Mouse (Mus musculus): Measurements from ENCODE around the gene Bak1.

The Bak1 gene

GRCm38 (mm10) chr17:27028909-27029308, at the start of gene Bak1:
Gene Bak1, minus strand, starts transcription at chr17:27029009.
- no peak for DNase-seq (ENCODE audit: low spot score in 2 of 2)

- no peak for DNase-seq (ENCODE audit: low spot score in 2 of 2)
Measured at GRCm38 (mm10) chr17:27078499-27078898, 49.7 kb upstream of the Bak1 start.

DNA sequence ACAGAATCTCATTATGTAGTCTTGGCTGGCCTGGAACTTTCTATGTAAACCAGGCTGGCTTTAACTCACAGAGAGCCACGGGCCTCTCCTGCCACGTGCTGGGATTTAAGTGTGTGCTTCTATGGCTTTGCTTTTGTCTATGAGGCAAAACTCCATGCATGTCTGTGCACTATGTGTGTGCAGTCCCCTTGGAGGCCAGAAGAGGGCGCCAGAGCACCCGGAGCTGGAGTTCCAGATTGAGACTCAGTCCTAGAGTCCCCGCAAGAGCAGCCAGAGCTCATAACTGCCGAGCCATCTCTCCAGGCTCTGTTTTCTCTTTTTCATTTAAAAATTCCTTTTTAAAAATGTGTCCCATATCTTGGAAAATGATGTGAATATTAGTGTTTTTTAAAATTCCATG, 49.1 kb upstream of the Bak1 start:
- DNase-seq (ENCODE audit: low spot score in 2 of 2), result no peak

DNA sequence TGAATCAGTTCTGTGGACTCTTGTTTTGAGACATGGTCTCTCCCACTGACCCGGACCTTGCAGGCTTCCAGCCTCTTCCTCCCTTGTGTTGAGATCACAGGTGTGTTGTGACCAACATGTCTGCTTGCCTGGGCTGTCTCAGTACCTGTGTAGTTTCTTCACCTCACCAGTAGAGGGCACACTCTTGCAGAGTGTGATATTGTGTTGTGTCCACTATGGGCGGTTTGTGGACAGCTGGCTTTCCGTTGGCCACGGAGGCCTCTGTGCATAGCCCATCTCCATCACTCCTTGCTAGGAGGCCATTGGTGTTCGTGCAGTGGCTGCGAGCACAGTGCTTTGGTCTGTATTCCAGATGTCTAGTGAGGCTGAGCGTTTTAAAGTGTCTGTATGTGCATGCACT, 48.3 kb upstream of the Bak1 start:
- DNase-seq (ENCODE audit: low spot score in 2 of 2), result no peak

DNA sequence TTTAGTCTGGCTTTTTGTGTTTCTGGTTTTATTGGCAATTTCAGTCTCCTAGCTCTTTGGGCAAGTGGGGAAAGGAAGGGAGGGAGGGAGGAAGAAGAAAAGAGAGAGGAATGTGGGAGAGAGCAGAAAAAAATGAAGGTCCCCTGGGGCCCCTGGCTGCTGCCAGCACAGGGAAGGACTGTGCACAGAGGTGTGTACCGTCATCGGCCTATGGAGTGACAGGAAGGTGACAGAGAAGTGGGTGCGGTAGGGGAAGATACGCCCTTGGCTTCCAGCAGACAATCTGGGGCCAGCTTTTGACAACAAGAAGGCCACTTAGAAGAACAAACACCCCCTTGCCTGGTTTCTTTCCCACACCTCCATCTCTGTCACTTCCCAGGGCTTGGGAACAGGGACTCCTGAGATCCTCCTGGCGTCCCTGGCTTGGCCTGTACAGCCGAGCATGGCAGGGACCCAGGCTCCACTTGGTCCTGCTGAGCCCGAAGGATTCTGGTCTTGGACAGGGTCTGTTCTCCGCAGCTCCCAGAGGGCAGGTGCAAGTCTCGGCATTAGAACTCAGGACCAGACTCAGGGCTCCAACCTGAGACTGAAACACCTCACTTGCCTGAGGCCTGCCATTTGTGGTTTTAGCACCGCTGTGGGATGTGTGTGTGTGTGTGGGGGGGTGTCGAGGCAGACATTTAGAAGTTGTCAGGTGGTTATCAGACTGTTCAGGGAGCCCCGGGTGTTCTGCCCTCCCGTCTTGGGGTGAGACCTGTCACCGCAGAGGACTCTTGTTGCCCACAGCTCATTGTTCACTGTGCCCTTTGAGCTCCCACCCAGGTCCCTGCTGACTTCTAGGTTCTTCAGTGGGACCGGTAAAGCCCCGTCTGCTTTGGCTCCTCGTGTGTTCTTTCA, 46.3 kb upstream of the Bak1 start:
- no peak for DNase-seq (ENCODE audit: low spot score in 2 of 2)

DNA sequence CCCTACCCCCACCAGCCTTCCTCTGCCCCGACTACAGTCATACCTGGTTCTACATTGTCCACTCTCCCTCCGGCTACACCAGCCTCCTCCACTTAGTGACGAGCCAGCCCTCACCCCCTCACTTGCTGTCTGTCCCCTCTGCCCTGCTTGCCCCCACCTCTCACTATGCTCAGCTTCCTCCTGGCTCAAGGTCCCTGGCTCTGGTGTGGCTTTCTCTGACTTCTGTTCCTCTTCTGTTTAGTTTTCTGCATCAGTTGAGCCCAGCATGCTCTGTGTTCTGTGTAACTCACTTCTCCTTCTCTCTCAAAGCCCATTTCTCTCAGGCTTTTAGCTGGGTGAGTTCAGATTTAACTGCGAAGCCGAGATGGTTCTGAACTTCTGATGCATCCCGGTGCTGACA, 45.4 kb upstream of the Bak1 start:
- DNase-seq (ENCODE audit: low spot score in 2 of 2), result no peak

DNA sequence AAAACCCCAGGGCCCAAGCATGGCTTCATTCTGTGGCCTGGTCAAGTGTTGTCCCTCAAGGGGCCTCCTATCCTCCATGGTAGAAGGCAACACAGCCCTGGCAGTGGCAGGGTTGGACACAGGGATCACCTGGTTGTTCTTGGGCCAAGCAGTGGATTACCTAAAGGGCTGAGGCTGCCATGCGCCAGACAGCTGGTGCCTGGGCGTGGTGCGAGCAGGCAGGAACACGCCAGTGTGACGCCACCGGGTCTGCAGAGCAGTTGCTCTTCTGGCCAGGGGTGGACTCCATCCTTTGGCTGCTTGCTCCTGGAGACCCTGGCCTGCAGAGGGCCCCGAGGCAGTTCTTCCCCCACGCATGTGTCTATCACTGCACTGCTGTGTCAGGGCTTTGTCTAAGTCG, 45.0 kb upstream of the Bak1 start:
- no peak for DNase-seq (ENCODE audit: low spot score in 2 of 2)

DNA sequence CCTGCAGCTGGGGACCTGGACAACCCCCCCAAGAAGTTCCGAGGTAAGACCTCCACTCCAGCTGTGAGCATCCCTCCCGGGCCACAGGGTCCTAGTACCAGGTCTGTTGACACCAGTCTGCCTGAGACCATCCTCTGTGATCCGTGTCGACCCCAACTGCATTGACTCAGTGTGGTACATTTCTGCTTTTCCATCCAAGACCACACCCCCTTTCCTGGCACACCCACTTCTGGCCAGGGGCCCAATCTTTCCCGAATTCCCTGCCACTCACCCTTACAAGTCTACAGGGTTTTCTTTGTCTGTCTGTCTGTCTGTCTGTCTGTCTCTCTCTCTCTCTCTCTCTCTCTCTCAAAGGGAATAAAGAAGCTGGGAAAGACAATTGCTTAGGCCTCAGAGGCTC, 44.3 kb upstream of the Bak1 start:
- no peak for DNase-seq (ENCODE audit: low spot score in 2 of 2)

DNA sequence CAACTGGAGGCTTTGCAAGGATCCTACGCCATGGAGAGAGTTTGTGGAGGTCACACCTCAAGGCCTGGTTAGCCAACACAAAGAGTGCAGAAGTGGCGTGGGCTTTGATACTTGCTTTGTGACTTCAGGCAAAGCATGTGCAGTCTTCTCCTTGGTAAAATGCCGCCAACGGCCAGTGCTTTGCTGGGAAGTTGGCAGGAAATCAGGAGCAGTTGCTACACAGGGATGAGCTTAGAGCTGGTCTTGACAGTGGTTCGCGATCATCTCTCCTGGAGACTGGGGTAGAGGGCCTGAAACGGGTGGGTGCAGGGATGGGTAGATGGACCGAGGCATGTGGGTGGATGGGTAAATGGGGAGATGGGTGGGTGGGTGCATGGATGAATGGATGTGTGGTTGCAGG, 43.6 kb upstream of the Bak1 start:
- DNase-seq (ENCODE audit: low spot score in 2 of 2), result no peak

DNA sequence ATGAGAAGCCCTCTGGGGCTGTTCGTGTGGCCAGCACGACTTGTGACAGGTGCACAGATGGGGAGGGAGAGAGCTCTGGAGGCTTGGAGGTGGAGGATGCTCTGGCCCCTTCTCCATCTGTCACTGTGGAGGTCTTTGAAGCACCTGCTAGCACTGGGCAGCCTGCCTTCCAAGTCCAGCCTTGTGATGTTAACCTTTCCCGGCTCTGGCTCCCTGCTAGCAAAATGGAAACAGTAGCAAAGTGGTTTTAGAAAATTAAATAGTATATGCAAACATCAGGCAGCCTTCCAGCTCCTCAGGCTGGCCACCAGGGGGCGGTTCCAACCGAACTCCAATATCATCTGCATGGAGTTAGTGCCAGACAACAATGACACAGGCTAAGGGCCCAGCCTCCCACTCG, 42.8 kb upstream of the Bak1 start:
- DNase-seq (ENCODE audit: low spot score in 2 of 2), result no peak

GRCm38 (mm10) chr17:27070913-27071312, 42.1 kb upstream of the Bak1 start:
- no peak for DNase-seq (ENCODE audit: low spot score in 2 of 2)

GRCm38 (mm10) chr17:27069071-27069470, 40.3 kb upstream of the Bak1 start:
- no peak for DNase-seq (ENCODE audit: low spot score in 2 of 2)

DNA sequence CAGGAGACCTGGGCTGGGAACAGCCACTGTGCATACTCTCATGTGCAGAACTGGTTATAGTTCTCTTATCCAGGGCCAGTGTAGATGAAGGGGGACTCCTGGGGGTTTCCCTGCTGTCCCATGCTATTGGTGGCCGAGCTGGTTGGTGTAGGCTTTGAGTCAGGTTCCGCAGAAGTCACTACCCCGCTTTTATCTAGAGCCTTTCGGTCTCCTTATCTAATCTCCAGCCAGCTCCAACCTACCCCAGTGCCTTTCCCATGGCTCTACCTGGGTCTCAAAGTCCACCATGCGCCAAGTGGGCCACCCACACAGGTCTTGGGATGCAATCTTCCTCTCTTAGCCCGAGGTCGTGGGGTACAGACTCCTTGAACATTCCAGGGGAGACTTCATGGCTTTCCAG, 37.3 kb upstream of the Bak1 start:
- no peak for DNase-seq (ENCODE audit: low spot score in 2 of 2)

DNA sequence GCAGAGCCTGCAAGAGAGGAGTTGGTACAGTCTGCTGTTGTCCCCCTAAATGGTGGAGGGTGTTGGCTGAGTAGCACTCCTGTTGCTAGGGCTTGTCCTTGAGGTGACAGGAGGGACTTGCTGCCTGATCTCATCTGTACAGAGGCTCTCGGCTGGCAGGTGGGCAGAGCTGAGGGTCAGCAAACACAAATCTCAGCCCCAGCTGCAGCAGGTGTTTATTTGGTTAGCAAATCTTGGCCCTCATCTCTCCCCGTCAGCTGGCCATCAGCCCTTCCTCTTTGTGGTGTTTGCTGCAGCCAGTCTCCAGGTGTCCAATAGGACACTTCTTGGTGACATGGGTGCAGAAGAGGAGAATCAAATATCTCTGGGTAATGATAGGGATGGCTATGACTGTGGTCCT, 35.4 kb upstream of the Bak1 start:
- DNase-seq (ENCODE audit: low spot score in 2 of 2), result no peak

DNA sequence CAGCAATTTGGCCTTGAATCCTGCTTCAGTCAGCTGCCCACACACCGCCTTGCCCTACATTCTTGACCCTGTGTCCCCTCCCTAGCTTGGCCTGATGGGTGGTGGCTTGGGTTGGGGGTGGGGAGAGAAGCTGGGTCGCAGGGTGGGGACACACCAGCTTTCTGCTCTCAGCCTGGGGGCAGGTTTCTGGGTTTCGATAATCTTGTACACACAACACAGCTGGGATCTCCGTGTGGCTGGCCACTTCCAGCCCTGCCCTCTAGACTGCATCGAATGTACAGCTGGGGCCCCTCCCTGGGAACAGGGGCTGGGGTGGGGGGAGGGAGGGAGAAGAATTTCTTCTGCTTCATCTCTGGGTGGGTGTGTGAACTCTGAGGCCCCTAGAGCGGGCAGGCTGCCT, 34.9 kb upstream of the Bak1 start:
- no peak for DNase-seq (ENCODE audit: low spot score in 2 of 2)

GRCm38 (mm10) chr17:27062684-27063083, 33.9 kb upstream of the Bak1 start:
- no peak for DNase-seq (ENCODE audit: low spot score in 2 of 2)

GRCm38 (mm10) chr17:27061727-27062126, 32.9 kb upstream of the Bak1 start:
- no peak for DNase-seq (ENCODE audit: low spot score in 2 of 2)

GRCm38 (mm10) chr17:27060698-27061097, 31.9 kb upstream of the Bak1 start:
- DNase-seq (ENCODE audit: low spot score in 2 of 2), result no peak

DNA sequence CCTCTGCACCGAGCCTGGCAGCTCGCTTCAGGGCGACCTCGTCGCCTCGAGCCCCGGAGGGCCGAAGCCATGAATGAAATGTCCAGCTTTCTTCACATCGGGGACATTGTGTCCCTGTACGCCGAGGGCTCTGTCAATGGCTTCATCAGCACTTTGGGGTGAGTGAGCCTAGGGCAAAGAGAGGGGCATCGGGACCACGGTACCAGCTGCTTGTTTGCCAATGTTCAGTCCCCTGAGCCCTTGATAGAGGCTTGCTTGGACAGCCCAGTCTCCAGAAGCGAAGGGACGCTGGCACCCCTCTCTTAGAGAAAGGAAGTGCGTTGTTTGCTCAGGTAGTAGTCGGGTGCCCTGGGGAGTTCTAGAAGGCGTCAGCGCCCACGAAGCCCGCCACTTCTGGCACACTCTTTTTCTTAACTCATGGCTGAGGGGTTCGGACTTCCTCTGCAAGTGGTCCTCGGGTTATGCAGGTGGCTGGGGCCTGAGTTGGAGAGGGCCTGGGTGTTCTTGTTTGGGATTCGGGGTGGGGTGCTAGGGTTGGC, 28.8 kb upstream of the Bak1 start:
- no peak for DNase-seq (ENCODE audit: low spot score in 2 of 2)

DNA sequence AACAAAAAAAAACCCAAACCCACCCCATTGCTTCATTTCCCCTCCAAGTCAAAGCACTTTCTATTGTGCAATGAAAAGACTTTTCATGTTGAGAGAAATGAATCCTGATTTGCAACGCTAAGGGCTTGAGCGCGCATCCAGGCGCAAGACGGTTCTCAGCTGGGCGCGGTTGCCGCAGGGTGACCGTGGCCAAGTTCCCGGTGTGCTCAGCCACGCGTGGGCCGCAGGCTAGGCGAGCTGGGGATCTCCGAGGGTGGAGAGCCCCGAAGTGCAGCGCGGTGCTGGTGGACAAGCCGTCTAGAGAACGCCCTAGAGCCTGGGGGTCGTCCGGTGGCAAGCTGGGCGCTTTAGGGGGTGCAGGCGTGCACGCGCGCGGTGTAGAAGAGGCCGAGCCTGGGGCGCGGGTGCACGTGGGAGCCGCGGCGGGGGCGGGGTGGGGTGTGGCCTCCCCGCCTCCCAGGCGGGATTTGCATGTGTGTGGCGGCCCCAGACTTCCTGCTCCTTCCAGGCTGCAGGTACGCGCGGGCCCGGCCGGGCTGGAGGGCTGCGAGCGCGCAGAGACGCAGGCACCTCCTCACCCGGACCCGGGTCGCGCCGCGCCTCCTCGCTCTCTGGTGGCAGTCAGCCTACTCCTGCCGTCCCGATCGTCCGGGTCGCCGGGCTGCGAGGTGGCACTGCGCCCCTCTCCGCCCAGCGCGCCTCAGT, 28.2 kb upstream of the Bak1 start, which contains the start of gene Itpr3:
TSS of gene Itpr3 (plus strand) at position 493 of the 705 bp plus-strand sequence.
- peak; percentile 75 to 83 for DNase-seq (ENCODE audit: low spot score in 2 of 2)

GRCm38 (mm10) chr17:27056170-27056569, 27.4 kb upstream of the Bak1 start:
- peak; percentile 83 to 88 for DNase-seq (ENCODE audit: low spot score in 2 of 2)

GRCm38 (mm10) chr17:27051514-27051913, 22.7 kb upstream of the Bak1 start:
- DNase-seq (ENCODE audit: low spot score in 2 of 2), result peak; percentile 46 to 47

- DNase-seq (ENCODE audit: low spot score in 2 of 2), result no peak
Measured at GRCm38 (mm10) chr17:27050853-27051252, 22.0 kb upstream of the Bak1 start.

Data from heart, adult 9 months (tissue).